In the genomic region with DNA sequence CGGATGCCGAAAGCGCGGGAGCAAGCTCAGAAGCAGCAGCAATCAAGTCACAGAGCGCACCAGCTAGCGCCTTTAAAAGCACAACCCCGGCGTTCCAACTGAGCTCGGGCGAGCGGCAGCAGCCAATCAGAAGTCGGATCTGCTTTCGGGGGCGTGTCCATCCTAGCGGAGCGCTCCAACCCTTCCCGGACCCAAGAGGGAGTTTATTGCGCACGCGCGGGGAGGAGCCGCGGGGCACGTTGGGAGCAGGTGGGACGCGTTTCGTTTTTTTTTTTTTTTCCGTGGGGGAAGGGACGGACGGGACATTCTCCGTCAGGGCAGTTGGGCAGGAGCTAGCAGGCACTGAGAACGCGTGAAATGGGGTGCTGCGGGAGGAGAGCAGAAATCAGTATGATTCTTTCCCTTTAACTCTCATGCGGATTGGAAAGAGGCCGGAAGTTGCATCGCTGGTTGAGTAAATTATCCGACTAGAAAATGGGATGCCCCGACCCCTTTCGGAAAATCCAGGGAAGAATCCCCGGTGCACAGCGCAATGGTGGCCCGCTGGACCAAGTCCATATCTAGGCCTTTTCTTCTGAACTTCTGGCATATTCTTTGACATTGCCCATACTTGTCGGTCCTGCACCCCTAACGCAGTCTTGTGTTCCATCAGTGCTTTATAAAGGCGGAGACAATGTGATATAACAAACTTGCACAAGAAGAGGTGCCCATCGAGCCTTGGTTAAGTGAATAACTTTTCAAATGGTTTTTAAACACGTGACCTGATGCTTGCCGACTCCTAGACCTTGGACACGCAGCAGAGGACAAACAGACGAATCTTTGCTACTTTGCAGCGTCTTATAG, we compare ENCODE assay signal across 8 mouse cellular contexts. TPM values are rescaled to one million over a fixed set of nuclear protein-coding genes. Genes with fewer than 3 reads are reported as not detected.
DNase-seq lines count a peak whose midpoint lies in the region; TF ChIP-seq lines count a peak whose summit lies in the region.

A gene (minus strand): TSS at position 110 of the 843 bp plus-strand sequence.
A gene (plus strand): TSS at position 219 of the 843 bp plus-strand sequence.

- peaks cover 62% of the 10 kb centered on the region for H3K4me1 ChIP-seq in megakaryocyte, embryonic 14.5 days

- DNase-seq in WW6 (ENCODE audit: low read depth, low spot score): peak; percentile 92
- peak; percentile 93 to 96 for DNase-seq in cerebellum, postnatal 4 days (ENCODE audit: low spot score in 2 of 2)
- peak; percentile 99 for DNase-seq in gastrocnemius, adult 2 months
- DNase-seq in hindlimb bud, embryonic 11.5 days (ENCODE audit: extremely low spot score, low read depth, low spot score): peak; percentile 81
- peak; percentile 90 to 97 for DNase-seq in left cerebral cortex, adult 8-10 months (ENCODE audit: low spot score in 2 of 2)
- peak; percentile 98 to 99 for DNase-seq in right cerebral cortex, postnatal 10 days (ENCODE audit: low spot score in 2 of 2)
- peak; percentile 95 for DNase-seq in urinary bladder, postnatal 25 days (ENCODE audit: low spot score)

- no peaks in the 10 kb centered on the region for H3K9me3 ChIP-seq in megakaryocyte, embryonic 14.5 days

- intact Hi-C loops in gastrocnemius, adult 2 months (cut with DNase I): no loop called here

- peaks cover 34% of the 10 kb centered on the region for H3K36me3 ChIP-seq in megakaryocyte, embryonic 14.5 days (replicated peaks; ENCODE audit: low read length)

- peak within 1 kb of the TSS; percentile 94 for H3K27ac ChIP-seq in gastrocnemius, adult 2 months

- H3K4me3 ChIP-seq in gastrocnemius, adult 2 months: peak within 1 kb of the TSS; percentile 92
- H3K4me3 ChIP-seq in megakaryocyte, embryonic 14.5 days (replicated peaks): peak within 1 kb of the TSS; percentile 97

- H3K27me3 ChIP-seq in megakaryocyte, embryonic 14.5 days (replicated peaks): no peaks in the 10 kb centered on the region

- TF ChIP-seq CTCF in gastrocnemius, adult 2 months (IDR thresholded peaks at IDR 0.05): peak; percentile 16; the same call in 1 of the 2 replicates

RNA-seq across cellular contexts. Expression of the first gene that starts in this region (rescaled TPM):
- 100 to 1,000 TPM; 109 to 173 TPM for total RNA-seq in gastrocnemius, adult 2 months (2021)
- total RNA-seq in left cerebral cortex, adult 8-10 months (2022): 100 to 1,000 TPM; 223 to 389 (median 294) TPM
- 21.0 TPM in 1 of 2 replicates, not detected in the other for polyA plus RNA-seq in megakaryocyte, embryonic 14.5 days (2012; ENCODE audit: insufficient read depth, low replicate concordance)

RNA-seq across cellular contexts. Expression of the second gene that starts in this region (rescaled TPM):
- 1 to 10 TPM; 3.3 to 6.6 TPM for total RNA-seq in gastrocnemius, adult 2 months (2021)
- total RNA-seq in left cerebral cortex, adult 8-10 months (2022): 1 to 10 TPM; 4.8 to 7.3 (median 6.0) TPM
- polyA plus RNA-seq in megakaryocyte, embryonic 14.5 days (2012; ENCODE audit: insufficient read depth, low replicate concordance): 2.6 TPM in 1 of 2 replicates, not detected in the other

Comparison
In these comparisons a context has a peak if more than half of its experiments do, and no peak if none do; other contexts are left out.
1. Peak in every context shown above with its lines: DNase-seq, H3K4me3 ChIP-seq and H3K27ac ChIP-seq.